Mouse (Mus musculus) adrenal gland, postnatal 4 days (tissue): ENCODE data around the gene Vmn1r203. TPM values are rescaled to one million over a fixed set of nuclear protein-coding genes. Genes with fewer than 3 reads are reported as not detected.
"Not testable (repeated sequence)": the region's sequence is repeated elsewhere in the genome, so short reads cannot be mapped to it uniquely, and the experiment has no call there.

ENCODE experiments used
- DNase-seq, 2 experiments: peaks; one replicate each; pipeline ENCODE4 v3.0.0; 2021 to 2022; ENCODE audit warnings: low spot score in 2 of 2, mixed read lengths in 2 of 2
- long read RNA-seq, 2 experiments: library from polyadenylated mRNA; stranded (forward); transcript quantifications; one replicate each; pipeline ENCODE4 v2.0.0; 2021
- total RNA-seq, 2 experiments: library from RNA; stranded (reverse); gene quantifications; 2 replicates each; pipeline ENCODE4 v1.2.3; 2021

Gene Vmn1r203
- total RNA-seq = not detected
- long read RNA-seq, experiment 1 = 0 reads
- long read RNA-seq, experiment 2 = 0 reads

- DNase-seq = no peak
These were observed at the start of gene Vmn1r203 for GRCm38 (mm10) chr13:22517814-22518213. Gene Vmn1r203, plus strand, starts transcription at chr13:22518114.

- no peak for DNase-seq
These were observed 46.3 kb upstream of the Vmn1r203 start, which contains the start of gene Vmn1r201 for GRCm38 (mm10) chr13:22471623-22472022. Gene Vmn1r201, plus strand, starts transcription at chr13:22471923.

DNA sequence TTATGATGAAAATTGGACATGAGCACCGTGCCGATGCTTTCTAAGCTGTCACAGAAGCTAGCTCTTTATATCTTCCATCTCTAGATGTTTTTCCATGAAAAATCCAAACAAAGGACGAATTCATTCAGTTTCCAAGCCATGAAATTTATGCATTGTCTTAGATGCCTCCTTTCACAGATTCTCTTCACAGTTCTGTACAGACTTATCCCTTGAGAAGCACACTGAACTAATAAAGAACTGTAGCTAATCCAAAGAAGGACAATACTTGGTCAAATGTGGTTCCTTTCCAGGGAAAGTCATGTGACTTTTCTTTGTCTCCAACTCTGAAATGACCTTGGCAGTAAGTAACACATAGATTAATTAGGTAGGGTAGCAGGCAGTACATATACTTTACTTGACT, 15.5 kb upstream of the Vmn1r203 start:
- DNase-seq = no peak

- DNase-seq = no peak
These were observed 12.6 kb upstream of the Vmn1r203 start, which contains the start of gene Vmn1r202 for GRCm38 (mm10) chr13:22505281-22505680. Gene Vmn1r202, minus strand, starts transcription at chr13:22505381.

GRCm38 (mm10) chr13:22552898-22553297, 35.0 kb downstream of the Vmn1r203 start, which contains the start of gene Vmn1r204:
Gene Vmn1r204, plus strand, starts transcription at chr13:22553198.
- not testable (repeated sequence) for DNase-seq

DNA sequence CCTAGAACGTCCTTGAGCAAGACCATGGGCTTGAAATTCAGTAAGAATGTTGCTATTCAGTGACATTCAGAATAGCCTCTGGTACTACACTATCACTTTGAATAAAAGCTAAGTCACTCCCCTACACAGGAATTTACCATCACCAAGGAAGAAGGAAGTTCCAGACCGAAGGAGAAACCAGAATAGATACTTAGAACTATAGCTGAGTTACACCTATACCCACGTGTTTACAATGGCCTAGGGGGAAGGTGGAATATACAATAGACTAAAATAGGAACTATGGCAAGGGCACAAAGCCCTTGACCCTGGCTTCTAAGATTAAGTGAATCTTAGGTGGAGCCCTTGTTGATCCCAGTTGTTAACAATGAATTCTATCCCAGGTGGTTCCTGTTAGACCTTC, 57.0 kb downstream of the Vmn1r203 start:
- DNase-seq = not testable (repeated sequence)

Other genes with a start within 250 kb of the Vmn1r203 start
- gene Vmn1r195, start 247.6 kb upstream of the Vmn1r203 start, total RNA-seq = not detected
- not detected for gene Vmn1r196, start 228.2 kb upstream of the Vmn1r203 start, total RNA-seq
- gene Vmn1r197, start 193.5 kb upstream of the Vmn1r203 start, total RNA-seq = not detected
- gene Vmn1r198, start 167.8 kb upstream of the Vmn1r203 start, total RNA-seq = not detected
- gene Vmn1r199, start 138.3 kb upstream of the Vmn1r203 start, total RNA-seq = not detected
- gene Vmn1r200, start 127.7 kb upstream of the Vmn1r203 start, total RNA-seq = not detected
- not detected for gene Vmn1r201, start 46.2 kb upstream of the Vmn1r203 start, total RNA-seq
- under 1 TPM; 0.06 to 0.08 TPM for gene Vmn1r202, start 12.7 kb upstream of the Vmn1r203 start, total RNA-seq
- gene Vmn1r204, start 35.1 kb downstream of the Vmn1r203 start, total RNA-seq = not detected
- not detected for gene Vmn1r205, start 74.9 kb downstream of the Vmn1r203 start, total RNA-seq
- gene Vmn1r206, start 106.1 kb downstream of the Vmn1r203 start, total RNA-seq = not detected
- gene Vmn1r207-ps, start 211.5 kb downstream of the Vmn1r203 start, total RNA-seq = not detected